Mouse (Mus musculus) T-helper 2 cell (primary cell): ENCODE results near the gene Lamc1.

ENCODE experiments used
- in situ Hi-C: fragments of 300-600 bp; cut with MboI, MseI; formaldehyde crosslinking; loops from one replicate; pipeline ENCODE4 v1.15.1; 2025; ENCODE audit warnings: high pct_unique_total_duplicates

Gene Lamc1

DNA sequence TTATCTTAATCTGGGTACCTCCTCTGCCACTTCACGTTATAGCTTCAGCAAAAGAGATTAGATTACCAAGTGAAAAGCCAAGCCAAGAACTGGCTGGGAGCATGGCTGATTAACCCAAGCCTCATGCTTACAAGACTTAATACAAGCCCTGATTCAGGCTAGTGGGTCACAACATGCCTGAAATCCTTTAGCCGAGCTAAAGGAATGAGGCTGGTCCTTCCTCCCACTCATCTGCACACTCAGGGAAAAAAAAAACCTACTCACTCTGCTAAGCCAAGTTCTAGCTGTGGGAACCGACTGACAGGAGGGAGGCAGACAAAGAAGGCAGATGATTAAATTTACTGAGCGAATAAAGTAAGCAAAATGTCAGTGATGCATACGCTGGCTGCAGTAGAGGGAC, 65.7 kb downstream of the Lamc1 start:
- in situ Hi-C loops: no loop called here

DNA sequence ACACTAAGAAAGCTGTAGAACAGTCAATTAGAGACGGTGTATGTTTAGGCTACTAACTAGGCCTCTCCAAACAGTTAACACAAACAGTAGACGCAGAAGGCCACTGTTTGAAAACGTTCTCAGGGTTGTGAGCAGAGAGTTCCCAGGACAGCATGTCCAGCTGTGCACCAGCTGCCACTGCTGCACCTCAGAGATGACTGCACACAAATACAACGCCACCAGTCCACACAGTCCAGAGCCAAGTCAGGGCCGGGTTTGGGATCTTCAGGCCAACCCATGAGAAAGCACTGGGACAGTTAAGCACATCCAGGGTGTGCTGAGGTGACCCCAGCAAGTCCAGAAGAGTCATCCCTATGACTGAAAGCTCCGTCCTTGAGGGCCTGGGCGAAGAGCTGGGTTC, 67.0 kb downstream of the Lamc1 start:
- in situ Hi-C loops: no loop called here

DNA sequence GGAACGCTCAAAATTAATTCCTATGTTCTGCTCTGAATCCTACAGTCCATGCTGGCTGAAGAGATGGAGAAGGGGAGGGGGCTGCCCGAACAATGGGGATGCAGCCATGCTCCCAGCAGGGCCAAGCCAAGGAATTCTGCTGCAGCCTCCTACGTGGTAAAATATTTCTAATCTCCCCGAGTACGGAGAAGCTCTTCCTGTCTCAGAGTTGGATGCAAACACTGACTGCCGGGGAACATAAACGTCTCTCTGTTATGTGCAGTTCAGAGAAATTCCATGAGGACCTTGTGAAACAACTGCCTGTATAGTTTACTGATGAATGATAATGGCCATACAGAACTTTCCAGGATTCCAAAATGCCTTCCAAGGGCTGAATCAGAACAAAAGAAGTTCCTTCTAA, 67.5 kb downstream of the Lamc1 start:
- in situ Hi-C loops: no loop called here

DNA sequence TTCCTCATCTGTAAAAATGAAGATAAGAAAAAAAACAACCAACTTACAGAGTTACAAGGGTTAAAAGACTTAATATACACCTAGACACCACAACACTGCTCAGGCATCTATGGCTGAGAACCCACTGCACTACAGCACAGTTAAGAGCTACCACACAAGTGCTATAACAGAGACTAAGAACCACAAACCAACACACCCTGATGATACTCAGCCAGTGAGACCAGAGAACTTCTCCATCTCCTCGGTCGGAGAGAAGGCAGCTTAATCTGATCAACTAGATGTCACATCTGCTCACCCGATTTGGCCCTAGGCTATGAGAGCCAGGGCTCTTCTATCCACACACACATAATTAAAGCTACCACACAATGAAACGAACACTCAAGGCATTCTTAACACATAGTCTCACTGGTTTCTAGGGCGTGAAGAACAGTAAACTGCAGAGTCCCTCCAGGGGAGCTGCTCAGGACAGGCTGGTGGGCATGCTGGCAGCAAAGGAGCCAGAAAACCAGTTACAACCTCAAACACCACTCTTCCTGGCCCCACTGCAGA, 72.8 kb downstream of the Lamc1 start:
- in situ Hi-C loops: no loop called here

DNA sequence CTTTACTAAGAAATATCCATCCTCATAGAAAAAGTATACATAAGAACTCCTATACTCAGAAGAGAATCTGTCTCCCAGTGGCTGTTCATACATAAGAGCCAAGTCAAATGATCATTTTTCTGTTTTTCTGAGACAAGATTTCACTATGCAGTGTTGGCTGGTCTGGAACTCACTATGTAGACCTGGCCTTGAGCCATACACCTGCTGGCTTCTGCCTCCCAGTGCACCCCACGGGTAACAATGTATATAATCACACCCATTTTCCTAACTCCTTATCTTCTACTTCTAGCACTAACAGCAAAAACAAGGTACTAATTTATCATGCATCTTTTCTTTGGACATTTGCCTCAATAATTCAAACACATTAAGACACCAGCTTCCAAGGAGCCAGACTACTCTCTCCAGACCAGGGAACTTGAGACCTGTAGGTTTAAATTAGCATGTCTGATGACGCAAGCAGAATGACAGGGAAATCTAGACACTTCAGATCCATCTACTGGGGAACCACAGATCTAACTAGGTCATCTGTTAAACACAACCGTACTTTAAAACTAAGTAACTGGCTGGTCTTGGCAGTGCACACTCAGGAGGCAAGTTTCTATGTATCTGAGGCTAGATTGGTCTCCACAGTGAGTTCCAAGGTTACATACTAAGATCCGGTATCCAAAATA, 79.9 kb downstream of the Lamc1 start:
- in situ Hi-C loops: no loop called here

DNA sequence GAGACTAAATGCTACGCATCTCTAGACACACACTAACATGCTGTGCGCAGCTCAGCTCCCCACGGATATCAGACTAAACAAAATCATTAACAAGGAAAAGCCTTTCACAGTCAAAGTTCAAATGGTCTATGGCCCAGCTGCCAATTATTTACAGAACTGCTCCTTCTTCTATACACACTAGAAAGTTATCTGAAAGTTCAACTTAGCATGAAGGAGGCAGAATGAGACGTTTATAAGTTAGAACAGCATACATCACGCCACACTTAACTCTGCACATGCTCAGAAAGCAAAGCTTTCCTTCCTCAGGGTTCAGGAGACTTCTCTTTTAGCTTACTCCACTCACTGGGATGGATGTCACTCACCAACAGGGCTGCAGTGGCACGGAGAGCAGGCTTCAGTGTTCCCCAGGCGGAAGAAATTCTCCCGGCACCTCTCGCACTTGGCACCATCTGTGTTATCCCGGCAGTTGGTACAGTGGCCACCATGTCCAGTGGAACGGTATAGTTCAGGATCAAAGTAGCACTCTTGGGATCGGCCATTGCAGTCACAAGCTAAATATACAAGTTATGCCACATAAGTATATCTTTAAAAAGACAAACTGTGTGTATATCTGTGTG, 80.9 kb downstream of the Lamc1 start:
- in situ Hi-C loops: no loop called here

DNA sequence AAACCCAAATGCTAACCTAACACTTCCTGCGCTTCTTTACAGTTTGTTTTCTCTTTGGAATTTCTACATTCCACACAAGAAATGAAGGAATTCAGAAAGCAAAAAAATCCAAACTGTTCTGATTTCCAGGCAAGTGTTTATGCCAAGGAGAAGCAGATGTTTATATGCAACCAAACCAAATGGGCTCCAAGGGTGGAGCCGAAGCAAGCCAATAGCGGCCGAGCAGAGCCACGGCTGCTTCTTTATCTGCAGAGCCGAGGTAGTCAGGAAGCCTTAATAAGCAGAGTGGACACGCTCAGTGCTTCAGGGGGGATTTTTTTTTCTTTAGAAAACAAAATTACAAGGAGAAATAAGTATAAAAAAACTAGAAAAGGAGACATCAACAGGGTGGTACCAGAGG, 91.2 kb downstream of the Lamc1 start:
- in situ Hi-C loops: no loop called here

DNA sequence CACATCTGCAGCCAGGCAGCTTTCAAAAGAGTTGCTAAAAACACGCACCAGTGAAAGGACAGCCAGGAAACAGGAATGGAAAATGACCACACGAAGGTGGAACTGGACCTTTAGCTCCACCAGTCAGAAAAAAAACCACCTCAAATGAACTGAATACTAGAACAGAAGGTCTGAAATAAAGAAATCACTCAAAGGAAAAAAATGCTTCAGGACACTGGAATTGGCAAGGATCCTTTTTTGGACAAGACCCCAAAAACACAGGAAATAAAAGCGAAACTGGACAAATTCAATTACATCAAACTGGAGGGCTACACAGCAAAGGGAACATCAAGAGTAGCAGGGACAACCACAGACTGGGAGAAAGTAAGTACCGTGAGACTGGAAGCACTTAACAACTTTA, 97.0 kb downstream of the Lamc1 start:
- in situ Hi-C loops: no loop called here

DNA sequence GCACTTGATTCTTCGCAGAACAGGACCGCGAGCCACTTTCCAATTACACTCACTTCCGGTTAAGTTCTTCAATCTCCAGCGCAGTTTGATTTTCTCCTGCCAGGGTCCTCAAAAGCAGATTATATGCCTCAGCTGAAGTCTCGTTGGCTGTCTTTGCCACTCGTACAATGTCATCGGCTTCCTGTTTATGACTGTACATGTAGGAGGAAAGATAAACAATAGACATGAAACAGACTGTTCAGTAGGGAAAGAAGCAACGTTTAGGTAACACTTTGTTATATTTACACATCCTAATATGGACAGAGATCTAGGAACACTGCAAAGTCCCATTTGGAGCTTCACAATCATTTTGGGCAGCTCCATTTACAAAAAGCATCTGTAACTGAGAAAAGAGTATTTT, 100.9 kb downstream of the Lamc1 start:
- in situ Hi-C loops: no loop called here

DNA sequence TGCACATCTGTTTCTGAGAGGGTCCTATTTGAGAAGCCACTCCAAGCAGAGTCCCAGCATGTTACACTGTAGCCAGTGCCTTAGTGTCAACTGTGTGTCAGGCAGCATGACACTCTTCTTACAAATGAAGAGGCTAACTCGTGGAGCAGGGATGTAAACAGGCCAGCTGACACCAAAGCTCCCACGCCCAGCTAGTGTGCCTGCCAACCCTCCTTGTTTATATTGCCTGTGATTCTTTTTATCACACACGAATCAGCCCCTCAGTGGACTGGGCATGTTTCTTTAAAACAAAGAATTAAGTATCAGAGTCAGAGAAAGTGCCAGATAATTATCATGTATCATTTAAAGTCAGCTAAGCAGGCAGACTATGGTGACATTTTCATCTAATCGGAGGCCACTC, 104.7 kb downstream of the Lamc1 start:
- in situ Hi-C loops: no loop called here

DNA sequence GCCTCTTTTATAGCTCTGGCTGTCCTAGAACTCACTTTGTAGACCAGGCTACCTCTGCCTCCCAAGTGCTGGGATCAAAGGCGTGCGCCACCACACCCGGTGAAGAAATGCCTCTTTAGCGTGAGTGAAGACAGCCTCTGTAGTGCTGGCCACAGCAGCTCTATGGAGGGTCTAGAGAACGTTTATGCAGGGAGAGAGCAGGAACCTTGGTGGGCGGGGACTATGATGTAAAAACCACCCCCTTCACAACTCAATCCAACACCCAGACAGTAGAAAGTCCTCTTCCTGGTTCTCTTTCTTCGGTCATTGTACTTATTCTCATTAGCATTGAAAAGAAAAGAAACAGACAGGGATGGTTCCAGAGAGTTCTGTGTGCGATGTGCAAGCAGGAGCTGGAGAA, 105.5 kb downstream of the Lamc1 start:
- in situ Hi-C loops: no loop called here

DNA sequence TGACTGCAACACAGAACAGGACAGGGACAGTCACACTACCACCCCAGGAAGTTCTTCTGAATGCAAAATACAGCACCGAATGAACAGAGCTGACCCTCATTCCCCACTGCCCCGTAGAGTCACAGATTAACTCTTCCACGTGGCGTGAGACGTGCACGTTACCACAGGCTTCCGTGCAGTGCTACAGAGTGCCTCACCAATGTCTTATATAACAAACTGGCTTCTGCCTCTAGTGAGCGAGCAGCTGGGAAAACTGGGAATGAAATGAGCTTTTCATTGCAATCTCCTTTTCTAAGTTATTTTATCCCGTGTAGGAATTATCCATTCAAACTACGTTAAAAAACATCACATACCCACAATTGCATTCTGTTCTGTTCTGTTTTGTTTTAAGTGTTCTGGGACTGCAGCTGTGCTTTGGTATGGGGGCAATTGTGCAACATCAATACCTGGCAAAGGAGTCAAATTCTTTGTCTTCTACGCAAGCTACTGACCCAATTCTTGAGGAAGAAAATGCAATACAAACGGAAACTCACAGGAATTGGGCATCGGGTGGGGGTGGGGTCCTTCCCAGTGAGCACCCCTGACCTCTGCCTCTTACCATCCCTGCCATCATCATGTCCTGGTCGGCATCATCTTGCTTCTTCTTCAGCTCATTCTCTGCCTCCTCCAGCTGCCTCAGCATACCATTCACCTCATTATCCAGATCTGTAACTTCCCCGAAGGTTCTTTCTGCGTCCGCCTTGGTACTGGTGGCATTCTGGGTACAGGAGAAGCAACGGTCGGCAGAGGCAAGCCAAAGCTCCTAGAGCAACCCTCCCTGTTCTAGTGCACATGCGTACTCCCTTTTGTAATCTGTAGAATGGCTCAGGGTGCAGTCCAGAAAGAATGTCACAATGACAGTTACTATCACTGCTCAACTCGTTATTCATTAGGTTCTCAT, 106.5 kb downstream of the Lamc1 start:
- in situ Hi-C loops: no loop called here

DNA sequence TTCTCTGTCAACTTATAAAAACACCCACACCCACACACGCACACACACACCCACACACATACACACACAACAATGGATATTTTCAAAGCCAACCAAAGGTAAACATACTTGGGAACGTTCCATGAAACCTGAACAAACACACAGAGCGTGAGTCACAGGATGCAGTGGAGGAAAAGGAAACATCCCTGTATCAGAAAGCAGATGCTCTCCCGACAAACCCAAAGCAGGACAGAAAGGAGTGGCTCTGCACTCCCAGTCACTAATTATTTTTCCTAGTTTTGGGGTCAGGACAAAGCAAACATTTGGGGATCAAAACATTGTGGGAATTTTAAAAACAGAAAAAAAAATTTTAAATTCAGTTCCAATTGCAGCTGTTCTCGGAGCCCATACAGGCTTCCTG, 108.3 kb downstream of the Lamc1 start:
- in situ Hi-C loops: no loop called here

DNA sequence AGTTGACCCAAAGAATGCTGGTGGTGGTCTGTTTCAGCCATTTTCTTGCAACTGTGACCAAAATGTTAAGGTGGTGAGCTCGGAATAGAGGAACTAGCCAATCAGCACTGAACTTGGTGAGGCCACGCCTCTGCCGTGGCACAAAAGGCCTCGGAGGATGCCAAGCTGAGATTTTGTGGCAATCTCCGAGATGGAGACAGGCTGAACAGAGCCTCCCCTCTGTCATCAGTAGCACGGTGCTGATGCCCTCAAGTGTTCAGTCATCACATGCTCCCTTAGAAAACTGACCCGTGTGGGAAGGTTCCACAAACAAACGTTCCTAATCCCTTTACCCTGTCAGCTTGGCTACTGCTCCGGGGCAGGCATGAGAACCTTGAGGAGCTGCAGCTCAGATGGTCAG, 113.2 kb downstream of the Lamc1 start:
- in situ Hi-C loops: no loop called here

DNA sequence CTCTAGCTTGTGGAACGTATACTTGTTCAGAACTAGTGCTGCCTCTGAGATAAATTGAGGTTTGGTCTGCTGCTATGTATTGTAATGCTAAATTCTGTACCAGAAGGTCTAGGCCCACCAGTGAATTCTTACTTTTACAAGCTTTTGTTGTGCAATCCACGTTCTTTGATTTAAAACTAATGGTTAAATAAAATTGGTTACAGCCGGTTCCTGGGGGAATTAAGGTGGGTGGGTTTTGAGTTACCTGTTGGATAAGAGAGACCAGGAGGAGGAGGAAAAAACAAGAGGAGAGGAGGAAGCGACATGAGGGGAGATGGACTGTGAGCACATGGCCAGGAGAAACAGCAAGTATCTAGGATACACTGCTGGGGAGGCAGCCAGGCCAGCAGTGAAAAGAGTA, 116.1 kb downstream of the Lamc1 start:
- in situ Hi-C loops: no loop called here

DNA sequence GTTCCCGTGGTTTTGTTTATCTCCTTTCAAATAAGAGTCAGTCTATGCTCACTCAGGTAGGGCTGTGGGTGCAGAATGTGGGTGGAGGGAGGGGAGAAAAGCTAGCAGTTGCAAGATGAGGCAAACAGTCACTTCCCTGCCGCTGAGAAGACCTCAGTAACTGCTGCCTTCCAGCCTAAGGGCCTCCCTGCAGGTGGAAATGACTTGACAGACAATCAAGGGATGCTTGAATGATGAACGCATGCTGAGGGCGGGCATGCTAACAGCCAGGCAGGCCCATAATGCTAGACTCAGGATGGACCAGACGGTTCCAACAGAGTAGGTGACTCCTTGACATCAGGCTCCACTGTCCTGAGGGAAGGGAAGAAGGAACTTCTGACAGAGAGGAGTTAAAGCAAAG, 116.9 kb downstream of the Lamc1 start:
- in situ Hi-C loops: no loop called here

DNA sequence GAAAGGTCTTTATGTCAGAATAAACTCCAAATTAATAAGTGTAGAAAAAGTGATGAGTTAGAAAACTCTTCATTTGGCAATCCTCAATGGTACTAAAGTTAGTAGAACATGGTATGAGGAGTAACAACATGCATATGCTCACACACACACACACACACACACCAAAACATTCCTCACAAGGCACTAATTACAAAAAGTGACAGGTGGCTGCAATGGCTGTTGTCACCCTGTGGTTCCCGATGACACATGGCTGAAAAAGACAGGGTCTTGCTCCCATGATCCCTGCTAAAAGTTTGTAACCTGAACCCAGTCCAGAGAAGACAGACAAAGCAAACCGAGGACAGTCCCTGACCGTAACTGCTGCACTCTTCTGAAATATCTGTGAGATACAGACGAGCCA, 121.6 kb downstream of the Lamc1 start:
- in situ Hi-C loops: no loop called here

DNA sequence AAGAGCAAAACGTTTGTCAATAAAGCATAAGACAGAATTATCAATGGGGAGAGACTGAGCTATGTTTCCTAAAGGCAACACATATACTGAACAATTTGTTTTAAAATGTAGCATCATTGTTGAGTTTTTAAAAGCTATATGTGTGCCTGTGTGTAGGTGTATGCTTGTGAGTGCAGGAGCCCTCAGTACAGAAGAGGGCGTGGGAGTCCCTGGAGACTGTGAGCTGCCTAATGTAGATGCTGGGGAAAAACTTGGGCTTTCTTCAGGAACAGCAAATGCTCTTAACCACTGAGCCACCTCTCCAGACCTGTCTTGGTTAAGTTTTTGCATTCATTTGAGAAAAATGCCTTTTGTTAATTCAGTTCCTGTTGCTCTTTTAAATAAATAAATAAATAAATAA, 122.4 kb downstream of the Lamc1 start:
- in situ Hi-C loops: no loop called here

DNA sequence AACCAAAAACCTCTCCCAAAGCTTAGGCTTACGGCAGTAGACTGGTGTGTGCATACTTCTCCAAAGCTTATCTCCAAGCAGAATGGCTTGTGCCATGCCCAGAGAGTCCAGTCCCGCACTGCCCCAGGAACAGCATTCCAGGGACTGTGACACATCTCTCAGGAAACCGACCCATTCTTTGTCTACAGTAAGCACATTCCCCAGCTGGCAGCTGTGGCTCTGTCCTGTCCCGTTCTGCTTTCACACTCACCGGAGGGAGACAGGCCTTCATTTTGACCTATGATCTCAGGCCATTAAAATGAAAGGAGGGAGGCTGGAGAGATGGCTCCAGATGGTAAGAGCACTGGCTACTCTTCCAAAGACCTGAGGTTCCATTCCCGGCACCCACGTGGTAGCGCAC, 130.4 kb downstream of the Lamc1 start:
- in situ Hi-C loops: no loop called here

DNA sequence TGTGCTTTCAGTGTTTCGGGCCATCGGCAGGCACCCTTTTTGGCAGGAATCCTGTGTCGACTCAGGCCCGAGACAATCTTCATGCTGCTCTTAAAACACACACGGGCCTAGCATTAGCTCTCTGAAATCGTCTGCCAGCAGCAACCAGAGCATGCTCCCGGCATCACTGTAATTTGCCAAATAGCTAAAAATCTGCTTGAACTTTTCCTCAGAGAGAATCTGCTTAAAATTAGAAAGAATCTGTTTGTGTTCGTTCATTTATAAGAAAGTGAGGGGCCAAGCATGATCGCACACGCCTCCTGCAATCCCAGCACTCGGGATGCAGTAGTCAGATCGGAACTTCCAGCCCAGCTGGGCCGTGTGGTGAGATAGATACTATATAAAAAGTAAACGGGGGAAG, 131.1 kb downstream of the Lamc1 start:
- in situ Hi-C loops: no loop called here

DNA sequence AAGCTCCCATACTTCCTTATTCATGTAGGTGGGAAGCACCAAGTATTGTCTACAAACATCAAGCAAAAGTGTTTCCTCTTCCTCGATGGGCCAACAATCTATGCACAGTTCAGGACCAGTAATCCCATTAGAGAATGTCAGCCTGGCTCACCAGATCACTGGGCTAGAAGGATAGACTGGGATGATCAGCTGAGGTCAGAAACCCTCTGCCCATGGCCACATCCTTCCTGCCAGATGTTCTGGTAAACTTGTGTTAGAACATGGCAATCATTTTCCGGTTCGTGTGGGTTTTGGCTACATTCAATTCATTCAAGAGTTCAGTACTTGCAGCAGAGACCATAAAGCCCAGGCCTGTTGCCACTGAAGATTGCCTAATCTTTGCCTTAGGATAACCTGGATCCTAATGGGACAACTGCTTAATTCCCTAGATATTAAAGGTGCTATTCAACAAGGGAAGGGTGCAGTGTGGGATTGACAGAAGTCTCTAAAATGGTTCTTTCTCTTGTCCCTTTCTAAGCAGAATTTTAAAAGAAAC, 135.2 kb downstream of the Lamc1 start:
- in situ Hi-C loops: no loop called here

DNA sequence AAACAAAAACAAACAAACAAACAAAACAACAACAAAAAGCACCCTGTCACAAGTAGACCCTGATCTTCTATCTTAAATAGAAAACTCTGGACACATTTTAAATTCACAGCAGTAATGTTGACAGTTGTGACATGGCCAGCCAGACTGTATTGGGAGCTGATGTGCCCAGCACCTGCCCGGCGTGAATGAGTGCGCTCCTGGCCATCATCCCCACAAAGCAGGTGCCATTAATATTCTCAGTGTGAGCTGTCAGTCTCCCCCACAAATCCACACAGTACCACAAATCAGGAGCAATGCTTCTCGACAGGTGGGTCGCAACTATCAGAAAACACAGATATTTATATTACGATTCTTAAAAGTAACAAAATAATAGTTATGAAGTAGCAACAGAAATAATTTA, 139.6 kb downstream of the Lamc1 start:
- in situ Hi-C loops: no loop called here
